Mouse (Mus musculus) kidney, embryonic 14.5 days (tissue): Measurements from ENCODE around the gene Mcts2. TPM values are rescaled to one million over a fixed set of nuclear protein-coding genes. Genes with fewer than 3 reads are reported as not detected.

Source experiments
- ATAC-seq: fragments of 200-750 bp; cut with Nextera tagmentation; 2 replicates; pipeline ENCODE4 v1.8.0; 2017; ENCODE audit warnings: moderate number of reproducible peaks, mild to moderate bottlenecking, moderate TSS enrichment, moderate library complexity; ENCODE audit not compliant: low FRiP score, low TSS enrichment
- H3K27ac ChIP-seq: fragments of 300-500 bp; sonication (generic); 2 replicates; pipeline ENCODE4 v1.5.1; 2014; ENCODE audit warnings: low read depth, mild to moderate bottlenecking, low read length, moderate library complexity, mixed read lengths
- H3K27me3 ChIP-seq: fragments of 300-500 bp; sonication (generic); 2 replicates; pipeline ENCODE4 v1.6.1; 2014; ENCODE audit warnings: mild to moderate bottlenecking, low read length; ENCODE audit not compliant: control insufficient read depth, insufficient read depth
- H3K36me3 ChIP-seq: fragments of 300-500 bp; sonication (generic); 2 replicates; pipeline ENCODE4 v1.6.1; 2014; ENCODE audit warnings: low read length, mixed read lengths; ENCODE audit not compliant: control insufficient read depth, insufficient read depth
- H3K4me1 ChIP-seq: fragments of 300-500 bp; sonication (generic); 2 replicates; pipeline ENCODE4 v1.6.1; 2014; ENCODE audit warnings: low read length, mixed read lengths; ENCODE audit not compliant: control insufficient read depth, insufficient read depth
- H3K4me2 ChIP-seq: fragments of 300-500 bp; sonication (generic); replicated peaks from 2 replicates; pipeline ENCODE4 v1.6.1; 2014; ENCODE audit warnings: low read depth, mild to moderate bottlenecking, low read length
- H3K4me3 ChIP-seq: fragments of 300-500 bp; sonication (generic); 2 replicates; pipeline ENCODE4 v1.5.1; 2014; ENCODE audit warnings: mild to moderate bottlenecking, low read length
- H3K9ac ChIP-seq: fragments of 300-500 bp; sonication (generic); 2 replicates; pipeline ENCODE4 v1.6.1; 2014; ENCODE audit warnings: low read depth, mild to moderate bottlenecking, low read length, moderate library complexity
- H3K9me3 ChIP-seq: fragments of 300-500 bp; sonication (generic); 2 replicates; pipeline ENCODE4 v1.6.1; 2016; ENCODE audit warnings: low read length; ENCODE audit not compliant: control insufficient read depth
- WGBS: fragments of 180-500 bp; shearing (Covaris S2); extraction: QIAGEN DNeasy Blood & Tissue Kit; methylation state at CpG from one replicate; pipeline ENCODE4 v1.1.7; 2014; 5-methylcytosine and 5-hydroxymethylcytosine counted together
- polyA plus RNA-seq: library from polyadenylated mRNA; unstranded; fragments of >200 nt; fragmentation: Nextera tagmentation; extraction: Ambion mirVana; gene quantifications from 2 replicates; pipeline ENCODE4 v1.2.1, GENCODE M21; 2014

Gene Mcts2
- polyA plus RNA-seq, 1 experiment from 2014 or later: 35.4 TPM

GRCm38 (mm10) chr2:152678925-152679324 is 7.9 kb upstream of the Mcts2 start:
- Histone ChIP-seq H3K4me2 (no peak overlapping the region), H3K27me3 (no peaks in the 10 kb centered on the region), H3K4me1 (peaks cover 8% of the 10 kb centered on the region; the same call in 1 of the 2 replicates), H3K9ac (no peak overlapping the region), H3K36me3 (peaks cover 96% of the 10 kb centered on the region), H3K9me3 (no peaks in the 10 kb centered on the region), H3K4me3 (no peak overlapping the region), H3K27ac (no peak overlapping the region)
- 88% methylated on average over 5 of the region's 5 CpGs for WGBS
- no peak for ATAC-seq

- no peaks in the 10 kb centered on the region for H3K9me3 ChIP-seq
- H3K4me2 ChIP-seq: no peak overlapping the region
- no peak overlapping the region for H3K9ac ChIP-seq
- no peaks in the 10 kb centered on the region for H3K27me3 ChIP-seq
- H3K4me1 ChIP-seq: peaks cover 4% of the 10 kb centered on the region; the same call in 1 of the 2 replicates
- no peak overlapping the region for H3K4me3 ChIP-seq
- 0 out of 2 replicates have a peak, but pooled peaks have one; percentile 5 for ATAC-seq
- WGBS: 63% methylated on average over 8 of the region's 8 CpGs
- H3K36me3 ChIP-seq: peaks cover 96% of the 10 kb centered on the region
- no peak overlapping the region; the same call in 1 of the 2 replicates for H3K27ac ChIP-seq
These were observed 7.0 kb upstream of the Mcts2 start for GRCm38 (mm10) chr2:152679701-152680355.

- H3K27ac ChIP-seq: no peak overlapping the region
- H3K4me1 ChIP-seq: peaks cover 4% of the 10 kb centered on the region; the same call in 1 of the 2 replicates
- no peak for ATAC-seq
- peaks cover 5% of the 10 kb centered on the region; the same call in 1 of the 2 replicates for H3K9me3 ChIP-seq
- H3K27me3 ChIP-seq: no peaks in the 10 kb centered on the region
- H3K4me3 ChIP-seq: no peak overlapping the region
- WGBS: 90% methylated on average over 5 of the region's 5 CpGs
- peaks cover 96% of the 10 kb centered on the region for H3K36me3 ChIP-seq
- H3K4me2 ChIP-seq: no peak overlapping the region
- no peak overlapping the region for H3K9ac ChIP-seq
These were observed 3.7 kb upstream of the Mcts2 start for GRCm38 (mm10) chr2:152683086-152683485.

GRCm38 (mm10) chr2:152686399-152686798 is 436 bp upstream of the Mcts2 start:
- 0 out of 2 replicates have a peak, but pooled peaks have one; percentile 4 for ATAC-seq
- Histone ChIP-seq H3K27ac (peak overlapping the region; percentile 37; the same call in 1 of the 2 replicates), H3K4me3 (0 out of 2 replicates have a peak overlapping the region, but pooled peaks have one; percentile 9), H3K4me2 (peak overlapping the region; percentile 17; the same call in 1 of the 2 replicates), H3K9ac (no peak overlapping the region; the same call in 1 of the 2 replicates), H3K36me3 (peaks cover 94% of the 10 kb centered on the region), H3K4me1 (no peaks in the 10 kb centered on the region), H3K9me3 (peaks cover 5% of the 10 kb centered on the region; the same call in 1 of the 2 replicates), H3K27me3 (no peaks in the 10 kb centered on the region)
- 58% methylated on average over 12 of the region's 12 CpGs for WGBS

- no peaks in the 10 kb centered on the region for H3K27me3 ChIP-seq
- no peak overlapping the region for H3K4me3 ChIP-seq
- H3K4me1 ChIP-seq: no peaks in the 10 kb centered on the region
- H3K4me2 ChIP-seq: no peak overlapping the region
- no peak overlapping the region for H3K9ac ChIP-seq
- H3K9me3 ChIP-seq: no peaks in the 10 kb centered on the region; the same call in 1 of the 2 replicates
- H3K27ac ChIP-seq: peak overlapping the region; percentile 31; the same call in 1 of the 2 replicates
- no peak for ATAC-seq
- H3K36me3 ChIP-seq: peaks cover 71% of the 10 kb centered on the region
- 71% methylated on average over 7 of the region's 7 CpGs for WGBS
These were observed 4.9 kb downstream of the Mcts2 start for GRCm38 (mm10) chr2:152691564-152692217.

GRCm38 (mm10) chr2:152693233-152693632 is 6.4 kb downstream of the Mcts2 start:
- peak overlapping the region; percentile 12; the same call in 1 of the 2 replicates for H3K4me2 ChIP-seq
- H3K36me3 ChIP-seq: peaks cover 69% of the 10 kb centered on the region
- no peaks in the 10 kb centered on the region for H3K27me3 ChIP-seq
- peak overlapping the region; percentile 7; the same call in 1 of the 2 replicates for H3K4me3 ChIP-seq
- no peaks in the 10 kb centered on the region for H3K4me1 ChIP-seq
- H3K9me3 ChIP-seq: no peaks in the 10 kb centered on the region
- peak; percentile 37; the same call in 1 of the 2 replicates for ATAC-seq
- peak overlapping the region; percentile 24; the same call in 1 of the 2 replicates for H3K9ac ChIP-seq
- no peak overlapping the region for H3K27ac ChIP-seq
- WGBS: 21% methylated on average over 9 of the region's 9 CpGs

GRCm38 (mm10) chr2:152693735-152694134 is 6.9 kb downstream of the Mcts2 start:
- H3K4me1 ChIP-seq: no peaks in the 10 kb centered on the region
- H3K27ac ChIP-seq: no peak overlapping the region
- WGBS: 82% methylated on average over 13 of the region's 13 CpGs
- peaks cover 69% of the 10 kb centered on the region for H3K36me3 ChIP-seq
- 0 out of 2 replicates have a peak overlapping the region, but pooled peaks have one; percentile 7 for H3K4me3 ChIP-seq
- no peaks in the 10 kb centered on the region for H3K9me3 ChIP-seq
- peak overlapping the region; percentile 24 for H3K9ac ChIP-seq
- no peaks in the 10 kb centered on the region for H3K27me3 ChIP-seq
- H3K4me2 ChIP-seq: peak overlapping the region; percentile 12; the same call in 1 of the 2 replicates
- ATAC-seq: no peak

GRCm38 (mm10) chr2:152694708-152695107 is 7.9 kb downstream of the Mcts2 start:
- no peaks in the 10 kb centered on the region for H3K9me3 ChIP-seq
- 59% methylated on average over 7 of the region's 7 CpGs for WGBS
- H3K4me1 ChIP-seq: no peaks in the 10 kb centered on the region
- H3K27me3 ChIP-seq: no peaks in the 10 kb centered on the region
- no peak overlapping the region for H3K4me3 ChIP-seq
- H3K4me2 ChIP-seq: no peak overlapping the region
- H3K27ac ChIP-seq: no peak overlapping the region
- H3K9ac ChIP-seq: no peak overlapping the region
- H3K36me3 ChIP-seq: peaks cover 69% of the 10 kb centered on the region
- no peak for ATAC-seq
